In the genomic region with DNA sequence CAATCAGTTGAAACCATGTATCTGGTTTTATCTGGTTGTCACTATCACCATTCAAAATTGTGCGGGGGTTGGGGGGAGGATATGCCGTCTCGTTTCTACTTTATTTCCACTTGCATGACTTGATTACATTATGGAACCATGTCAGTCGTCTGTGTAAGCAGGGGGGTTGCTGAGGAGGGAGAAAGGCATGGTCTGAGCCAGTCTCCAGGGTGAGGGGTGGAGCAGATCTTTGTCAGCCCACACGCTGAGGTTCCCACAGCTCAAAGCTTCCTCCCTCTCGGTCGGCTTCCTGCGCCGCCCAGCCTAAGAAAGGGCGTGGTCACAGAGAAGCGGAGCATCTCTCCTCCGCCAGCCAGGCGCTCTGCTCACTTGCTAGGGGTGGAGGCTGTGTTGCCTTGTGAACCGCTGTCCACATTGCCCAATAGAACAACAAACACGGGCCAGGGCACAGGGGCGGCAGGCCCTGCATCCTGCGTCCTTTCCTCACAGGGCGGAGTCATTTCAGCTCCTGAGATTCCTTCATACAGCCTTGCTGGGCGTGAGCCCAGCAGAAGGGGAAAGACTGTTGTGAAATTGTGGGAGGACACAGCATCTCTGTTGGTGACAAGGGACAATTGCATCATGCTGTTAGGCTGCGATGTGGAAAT, we compare ENCODE assay signal across 1 mouse cellular context.
TF ChIP-seq lines count a peak whose summit lies in the region.

No protein-coding gene starts in this region.

TF ChIP-seq in MEL, 35 proteins besides CTCF, POLR2A, EP300 and RAD21 (continued from another document):
- TF ChIP-seq MYB (IDR thresholded peaks at IDR 0.05; ENCODE audit: low read depth, low read length) (no peak), ZKSCAN1 (IDR thresholded peaks at IDR 0.05; ENCODE audit: low read depth, low read length) (no peak)
